Mouse (Mus musculus): ENCODE data around the gene Gatc.

DNA sequence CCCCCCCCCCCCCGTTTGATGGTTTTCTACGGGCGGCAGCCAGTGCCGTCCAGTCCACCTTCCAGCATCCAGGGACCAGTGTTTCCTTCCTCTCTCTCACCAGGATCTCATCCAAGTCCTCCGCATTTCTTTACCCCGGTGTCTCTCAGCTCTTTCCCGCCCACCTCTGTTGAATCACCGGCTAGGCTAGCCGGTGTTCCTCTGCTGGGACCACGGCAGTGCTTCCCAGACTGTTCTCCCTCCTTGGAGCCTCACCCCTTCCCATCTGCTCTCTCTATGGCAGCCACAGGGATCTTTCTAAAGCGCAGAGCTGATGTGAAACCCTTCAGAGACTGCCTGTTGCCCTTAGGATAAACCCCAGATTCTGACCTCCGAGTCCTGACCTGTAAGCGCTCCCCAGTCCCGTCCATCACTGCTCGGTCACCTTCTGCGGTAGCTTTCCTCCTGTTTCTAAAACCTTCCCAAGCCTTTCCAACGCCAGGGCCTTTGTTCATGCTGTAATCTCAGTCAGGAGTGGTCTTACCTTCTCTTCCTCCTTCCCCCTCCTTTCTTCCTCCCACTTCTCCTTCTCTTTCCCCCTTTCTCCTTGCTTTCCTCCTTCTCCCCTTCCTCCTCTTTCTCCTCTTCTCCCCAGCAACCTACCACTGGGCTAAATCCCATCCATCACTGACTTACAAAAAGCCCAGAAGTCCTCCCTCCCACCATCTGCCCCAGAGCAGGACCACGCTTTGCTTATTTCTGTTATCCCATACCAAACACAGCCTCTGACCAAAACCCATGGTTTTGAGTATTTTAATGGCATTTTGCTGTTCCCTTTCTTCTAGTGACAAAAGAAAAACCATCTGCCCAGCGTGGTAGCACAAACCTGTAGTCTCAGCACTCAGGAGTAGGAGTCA lies 22.1 kb upstream of the Gatc start:
- TF ChIP-seq CTCF (IDR thresholded peaks at IDR 0.05; ENCODE audit: low read depth, low read length): no peak
- no peak for TF ChIP-seq POLR2AphosphoS5 (IDR thresholded peaks at IDR 0.05; ENCODE audit: insufficient replicate concordance, low read depth, low read length)

Measured in G1E (cell line).